Mouse (Mus musculus): Measurements from ENCODE around the gene C130026I21Rik. TPM values are rescaled to one million over a fixed set of nuclear protein-coding genes. Genes with fewer than 3 reads are reported as not detected.
"Not testable (repeated sequence)": the region's sequence is repeated elsewhere in the genome, so short reads cannot be mapped to it uniquely, and the experiment has no call there.

The C130026I21Rik gene
- polyA plus RNA-seq, 1 experiment from 2014 or later, result 0.41 TPM

- not testable (repeated sequence) for H3K4me3 ChIP-seq (replicated peaks); H3K4me1 ChIP-seq; H3K27me3 ChIP-seq (replicated peaks); H3K27ac ChIP-seq; H3K9me3 ChIP-seq; H3K4me2 ChIP-seq; H3K9ac ChIP-seq; ATAC-seq (ENCODE audit: insufficient read depth, low FRiP score, low read depth); H3K36me3 ChIP-seq
- 50% methylated on average over 6 of the region's 6 CpGs for WGBS
These were observed 155.5 kb downstream of the C130026I21Rik start for GRCm38 (mm10) chr1:85114666-85115402.

GRCm38 (mm10) chr1:85114078-85114477 lies 156.3 kb downstream of the C130026I21Rik start:
- H3K9me3 ChIP-seq; H3K27me3 ChIP-seq (replicated peaks); H3K27ac ChIP-seq; H3K36me3 ChIP-seq; H3K4me1 ChIP-seq; H3K4me3 ChIP-seq (replicated peaks); H3K9ac ChIP-seq; H3K4me2 ChIP-seq: not testable (repeated sequence)
- 73% methylated on average over 3 of the region's 3 CpGs for WGBS
- ATAC-seq (ENCODE audit: insufficient read depth, low FRiP score, low read depth), result peak; percentile 53

- 66% methylated on average over 2 of the region's 5 CpGs for WGBS
- H3K9me3 ChIP-seq; H3K4me1 ChIP-seq; H3K4me3 ChIP-seq (replicated peaks); H3K27me3 ChIP-seq (replicated peaks); ATAC-seq (ENCODE audit: insufficient read depth, low FRiP score, low read depth); H3K4me2 ChIP-seq; H3K27ac ChIP-seq; H3K36me3 ChIP-seq; H3K9ac ChIP-seq: not testable (repeated sequence)
These were observed 157.5 kb downstream of the C130026I21Rik start for GRCm38 (mm10) chr1:85112889-85113288.

GRCm38 (mm10) chr1:85112266-85112665 lies 158.1 kb downstream of the C130026I21Rik start:
- H3K36me3 ChIP-seq; H3K4me3 ChIP-seq (replicated peaks); H3K4me2 ChIP-seq; H3K9ac ChIP-seq; ATAC-seq (ENCODE audit: insufficient read depth, low FRiP score, low read depth); H3K9me3 ChIP-seq; H3K4me1 ChIP-seq; H3K27ac ChIP-seq; H3K27me3 ChIP-seq (replicated peaks): not testable (repeated sequence)
- WGBS, result 82% methylated on average over 7 of the region's 7 CpGs

GRCm38 (mm10) chr1:85111572-85111971 lies 158.8 kb downstream of the C130026I21Rik start:
- H3K36me3 ChIP-seq; H3K9me3 ChIP-seq; H3K27me3 ChIP-seq (replicated peaks); H3K4me2 ChIP-seq; H3K9ac ChIP-seq; ATAC-seq (ENCODE audit: insufficient read depth, low FRiP score, low read depth); H3K4me3 ChIP-seq (replicated peaks); H3K27ac ChIP-seq; H3K4me1 ChIP-seq: not testable (repeated sequence)
- WGBS, result 69% methylated on average over 10 of the region's 10 CpGs

- H3K36me3 ChIP-seq; H3K4me1 ChIP-seq; H3K9me3 ChIP-seq; H3K9ac ChIP-seq; H3K27ac ChIP-seq; H3K27me3 ChIP-seq (replicated peaks); ATAC-seq (ENCODE audit: insufficient read depth, low FRiP score, low read depth); H3K4me2 ChIP-seq; H3K4me3 ChIP-seq (replicated peaks): not testable (repeated sequence)
- WGBS, result 64% methylated on average over 3 of the region's 3 CpGs
These were observed 159.5 kb downstream of the C130026I21Rik start for GRCm38 (mm10) chr1:85110876-85111275.

GRCm38 (mm10) chr1:85109753-85110152 lies 160.6 kb downstream of the C130026I21Rik start, which contains the start of gene A530032D15Rik:
TSS of gene A530032D15Rik (minus strand) at chr1:85109853.
- not testable (repeated sequence) for H3K27ac ChIP-seq; H3K9me3 ChIP-seq; H3K4me1 ChIP-seq; ATAC-seq (ENCODE audit: insufficient read depth, low FRiP score, low read depth); H3K4me2 ChIP-seq; H3K4me3 ChIP-seq (replicated peaks); H3K9ac ChIP-seq; H3K27me3 ChIP-seq (replicated peaks); H3K36me3 ChIP-seq
- 48% methylated on average over 3 of the region's 7 CpGs for WGBS

GRCm38 (mm10) chr1:85106013-85106412 lies 164.4 kb downstream of the C130026I21Rik start:
- WGBS, result 64% methylated on average over 5 of the region's 6 CpGs

GRCm38 (mm10) chr1:85105336-85105735 lies 165.0 kb downstream of the C130026I21Rik start:
- not testable (repeated sequence) for H3K9me3 ChIP-seq; H3K27ac ChIP-seq; H3K27me3 ChIP-seq (replicated peaks); H3K4me2 ChIP-seq; H3K9ac ChIP-seq; H3K4me3 ChIP-seq (replicated peaks); H3K36me3 ChIP-seq; H3K4me1 ChIP-seq; ATAC-seq (ENCODE audit: insufficient read depth, low FRiP score, low read depth)
- WGBS, result 74% methylated on average over 4 of the region's 4 CpGs

More at GRCm38 (mm10) chr1:85106013-85106412, 164.4 kb downstream of the C130026I21Rik start:
- H3K27ac ChIP-seq; H3K4me3 ChIP-seq (replicated peaks); H3K9ac ChIP-seq; H3K9me3 ChIP-seq; H3K36me3 ChIP-seq; ATAC-seq (ENCODE audit: insufficient read depth, low FRiP score, low read depth); H3K27me3 ChIP-seq (replicated peaks); H3K4me1 ChIP-seq; H3K4me2 ChIP-seq: not testable (repeated sequence)

- not testable (repeated sequence) for H3K9me3 ChIP-seq; ATAC-seq (ENCODE audit: insufficient read depth, low FRiP score, low read depth); H3K4me1 ChIP-seq; H3K4me3 ChIP-seq (replicated peaks); H3K9ac ChIP-seq; H3K36me3 ChIP-seq; H3K27ac ChIP-seq; H3K27me3 ChIP-seq (replicated peaks); H3K4me2 ChIP-seq
- WGBS, result 78% methylated on average over 4 of the region's 4 CpGs
These were observed 168.6 kb downstream of the C130026I21Rik start for GRCm38 (mm10) chr1:85101754-85102153.

GRCm38 (mm10) chr1:85099864-85100263 lies 170.5 kb downstream of the C130026I21Rik start, which contains the start of gene Gm10553:
TSS of gene Gm10553 (plus strand) at chr1:85100164.
- ATAC-seq (ENCODE audit: insufficient read depth, low FRiP score, low read depth); H3K4me3 ChIP-seq (replicated peaks); H3K4me1 ChIP-seq; H3K9me3 ChIP-seq; H3K9ac ChIP-seq; H3K36me3 ChIP-seq; H3K27me3 ChIP-seq (replicated peaks); H3K27ac ChIP-seq; H3K4me2 ChIP-seq: not testable (repeated sequence)
- WGBS, result 67% methylated on average over 1 of the region's 1 CpGs

- H3K27me3 ChIP-seq (replicated peaks); H3K27ac ChIP-seq; H3K9ac ChIP-seq; H3K9me3 ChIP-seq; H3K4me1 ChIP-seq; H3K4me2 ChIP-seq; H3K4me3 ChIP-seq (replicated peaks); ATAC-seq (ENCODE audit: insufficient read depth, low FRiP score, low read depth); H3K36me3 ChIP-seq: not testable (repeated sequence)
- WGBS, result 72% methylated on average over 7 of the region's 7 CpGs
These were observed 171.3 kb downstream of the C130026I21Rik start for GRCm38 (mm10) chr1:85099081-85099480.

All from stomach, embryonic 15.5 days (tissue).